Mouse (Mus musculus) megakaryocyte, embryonic 14.5 days (primary cell): ENCODE data around the gene Etv6.

Experiments used
- FLI1 ChIP-seq: IDR thresholded peaks from 2 replicates; pipeline ENCODE4 v1.6.1; 2012; ENCODE audit warnings: low read length, inconsistent platforms, mixed read lengths
- GATA1 ChIP-seq: IDR thresholded peaks from 3 replicates; pipeline ENCODE4 v1.6.1; 2012; ENCODE audit warnings: mixed read lengths, low read length, inconsistent platforms, borderline replicate concordance

- TF ChIP-seq GATA1 (no peak), FLI1 (no peak)
These were observed 46.9 kb downstream of the Etv6 start for GRCm38 (mm10) chr6:134082229-134082920.
